Mouse (Mus musculus) E14TG2a.4 (cell line): Measurements from ENCODE around the gene Elp5.
"Not testable (repeated sequence)": the region's sequence is repeated elsewhere in the genome, so short reads cannot be mapped to it uniquely, and the experiment has no call there.

ENCODE experiments used
- H3K27me3 ChIP-seq: 2 replicates; pipeline ENCODE4 v1.6.1; 2014; ENCODE audit warnings: low read length, control low read depth; ENCODE audit not compliant: insufficient read depth
- H3K36me3 ChIP-seq: 2 replicates; pipeline ENCODE4 v1.6.1; 2014; ENCODE audit warnings: low read length, control low read depth; ENCODE audit not compliant: insufficient read depth
- H3K4me1 ChIP-seq: replicated peaks from 2 replicates; pipeline ENCODE4 v1.6.1; 2014; ENCODE audit warnings: low read depth, low read length, control low read depth
- H3K4me3 ChIP-seq: replicated peaks from 2 replicates; pipeline ENCODE4 v1.5.1; 2014; ENCODE audit warnings: mild to moderate bottlenecking, low read length
- H3K9me3 ChIP-seq: 2 replicates; pipeline ENCODE4 v1.6.1; 2014; ENCODE audit warnings: low read length, control low read depth
- CTCF ChIP-seq: conservative IDR thresholded peaks from 2 replicates; pipeline ENCODE4 v1.5.1; 2014; ENCODE audit warnings: low read length
- NANOG ChIP-seq: IDR thresholded peaks from 2 replicates; pipeline ENCODE4 v1.6.1; 2014; ENCODE audit warnings: borderline replicate concordance, low read length, mixed read lengths
- POU5F1 ChIP-seq: IDR thresholded peaks from 2 replicates; pipeline ENCODE4 v1.6.1; 2014; ENCODE audit warnings: low read length, borderline replicate concordance

The Elp5 gene

DNA sequence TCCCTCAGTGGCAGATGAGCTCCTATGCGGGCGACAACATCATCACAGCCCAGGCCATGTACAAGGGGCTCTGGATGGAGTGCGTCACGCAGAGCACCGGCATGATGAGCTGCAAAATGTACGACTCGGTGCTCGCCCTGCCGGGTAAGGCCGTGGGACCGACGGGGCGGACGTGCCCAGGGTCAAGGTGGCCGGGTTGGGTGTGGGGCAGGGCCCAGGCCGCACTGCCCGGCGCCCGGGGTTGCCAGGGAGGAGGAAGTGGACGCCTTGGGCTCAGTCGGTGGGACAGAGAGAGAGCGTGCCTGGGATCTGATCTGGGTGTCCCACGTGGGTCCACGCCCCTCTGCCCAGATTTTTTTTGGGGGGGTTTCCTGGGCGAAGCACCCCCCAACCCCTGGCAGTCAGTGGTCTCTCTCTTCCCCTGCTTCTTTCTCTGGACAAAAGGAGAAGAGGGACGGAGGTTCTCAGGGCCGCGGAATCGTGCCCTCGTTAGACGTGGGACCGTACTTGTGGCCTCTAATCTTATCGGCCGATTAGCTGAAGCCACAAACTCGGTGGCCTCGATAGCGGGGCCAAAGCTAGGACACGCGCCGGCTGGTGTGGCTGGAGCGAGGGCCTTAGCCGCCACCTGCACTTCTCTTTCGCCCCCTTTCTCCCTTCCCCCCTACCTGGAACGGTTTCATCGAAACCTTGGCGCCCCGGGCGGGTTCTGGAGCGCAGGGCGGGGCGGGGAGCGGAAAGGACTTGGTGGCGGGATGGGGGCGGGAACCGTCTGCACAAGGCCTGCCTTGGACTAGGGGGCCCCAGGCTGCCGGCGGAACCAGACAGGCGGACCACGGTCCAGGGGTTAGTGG, 16.1 kb downstream of the Elp5 start:
- Histone ChIP-seq H3K4me3 (peak overlapping the region; percentile 79), H3K27me3 (peaks cover 44% of the 10 kb centered on the region), H3K9me3 (no peaks in the 10 kb centered on the region), H3K4me1 (peaks cover 40% of the 10 kb centered on the region), H3K36me3 (peaks cover 33% of the 10 kb centered on the region)
- TF ChIP-seq CTCF (no peak), NANOG (no peak), POU5F1 (no peak)

GRCm38 (mm10) chr11:69965271-69966005, 16.9 kb downstream of the Elp5 start:
- TF ChIP-seq CTCF (no peak), POU5F1 (no peak), NANOG (no peak)
- H3K27me3 ChIP-seq = peaks cover 44% of the 10 kb centered on the region
- H3K9me3 ChIP-seq = no peaks in the 10 kb centered on the region
- H3K4me3 ChIP-seq = peak overlapping the region; percentile 79
- peaks cover 29% of the 10 kb centered on the region for H3K36me3 ChIP-seq
- H3K4me1 ChIP-seq = peaks cover 39% of the 10 kb centered on the region

DNA sequence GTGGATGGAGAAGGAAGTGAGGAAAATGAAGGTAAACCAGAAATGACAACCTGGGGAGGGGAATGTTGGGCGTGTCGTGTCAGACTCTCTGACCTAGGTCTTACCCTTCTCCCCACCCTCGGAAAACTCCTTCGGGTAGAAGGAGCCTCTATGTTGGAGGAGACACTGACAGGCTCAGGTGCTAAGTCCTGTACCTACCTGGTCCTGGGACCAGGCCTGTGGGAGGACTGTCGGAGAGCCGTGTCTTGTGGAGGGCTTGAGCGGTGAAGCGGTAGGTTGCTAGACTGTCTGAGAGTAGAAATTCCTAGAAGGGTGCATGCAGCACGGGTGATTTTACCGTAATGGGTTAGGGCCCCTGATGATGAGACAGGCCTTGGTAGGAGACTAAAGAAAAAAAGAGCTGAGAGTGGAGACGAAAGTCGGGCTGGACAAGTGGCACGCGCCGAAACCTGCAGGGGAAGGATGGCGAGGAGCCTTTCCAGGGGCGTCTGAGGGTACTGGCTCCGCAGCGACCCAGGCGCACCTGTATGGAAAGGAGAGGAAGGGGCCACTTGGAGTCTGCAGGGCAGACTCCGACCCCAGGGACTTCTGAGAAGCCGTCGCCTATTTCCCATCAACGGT, 17.6 kb downstream of the Elp5 start, which contains the start of gene Cldn7:
Gene Cldn7 (plus strand): TSS at position 130 of the 621 bp plus-strand sequence.
- Histone ChIP-seq H3K27me3 (peaks cover 44% of the 10 kb centered on the region), H3K9me3 (no peaks in the 10 kb centered on the region), H3K36me3 (peaks cover 22% of the 10 kb centered on the region), H3K4me1 (peaks cover 39% of the 10 kb centered on the region), H3K4me3 (peak within 1 kb of the TSS; percentile 79)
- TF ChIP-seq POU5F1 (no peak), NANOG (no peak), CTCF (no peak)

GRCm38 (mm10) chr11:69961841-69962240, 20.5 kb downstream of the Elp5 start:
- TF ChIP-seq CTCF (no peak), POU5F1 (no peak), NANOG (no peak)
- H3K4me3 ChIP-seq = no peak overlapping the region

DNA sequence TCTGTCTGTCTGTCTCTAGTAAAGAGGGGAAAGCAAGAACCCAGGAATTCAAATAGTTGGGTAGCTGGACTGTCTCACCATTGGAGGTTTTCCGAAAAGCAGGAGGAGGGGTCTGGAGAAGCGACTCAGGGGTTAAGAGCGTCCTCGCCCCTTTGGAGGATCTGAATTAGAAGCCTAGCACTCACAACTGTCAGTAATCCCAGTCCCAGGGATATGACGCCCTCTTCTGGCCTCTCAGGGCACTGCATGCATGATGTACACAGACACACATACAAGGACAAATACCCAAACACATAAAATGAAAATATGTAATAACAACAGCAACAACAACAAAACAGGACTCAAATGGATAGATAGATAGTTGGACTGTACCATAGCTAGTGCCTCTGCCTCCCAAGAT, 21.7 kb downstream of the Elp5 start:
- H3K36me3 ChIP-seq = no peaks in the 10 kb centered on the region
- H3K27me3 ChIP-seq = peaks cover 31% of the 10 kb centered on the region
- TF ChIP-seq POU5F1 = no peak
- TF ChIP-seq CTCF = peak; percentile 92
- no peak overlapping the region for H3K4me3 ChIP-seq
- no peaks in the 10 kb centered on the region for H3K9me3 ChIP-seq
- H3K4me1 ChIP-seq = peaks cover 18% of the 10 kb centered on the region

More at GRCm38 (mm10) chr11:69961841-69962240, 20.5 kb downstream of the Elp5 start:
- Histone ChIP-seq H3K4me1 (peaks cover 28% of the 10 kb centered on the region), H3K27me3 (peaks cover 43% of the 10 kb centered on the region), H3K36me3 (no peaks in the 10 kb centered on the region), H3K9me3 (no peaks in the 10 kb centered on the region)

DNA sequence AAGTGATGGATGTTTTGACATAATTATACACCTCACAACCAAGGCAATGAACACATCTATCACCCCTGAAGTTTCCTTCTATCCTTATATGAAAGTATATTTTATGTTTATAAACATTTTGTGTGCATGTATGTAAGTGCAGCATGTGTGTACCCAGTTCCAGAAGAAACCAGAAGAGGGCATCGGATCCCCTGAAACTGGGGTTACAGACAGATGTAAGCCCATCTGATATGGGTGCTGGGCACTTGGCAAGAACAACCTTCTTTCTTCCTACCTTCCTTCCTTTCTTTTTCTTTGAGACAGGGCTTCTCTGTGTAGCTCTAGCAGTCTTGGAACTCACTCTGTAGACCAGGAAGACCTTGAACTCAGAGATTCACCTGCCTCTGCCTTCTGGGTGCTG, 26.1 kb downstream of the Elp5 start:
- TF ChIP-seq POU5F1 (no peak), CTCF (no peak; the same call in 1 of the 2 replicates)
- H3K4me1 ChIP-seq = no peaks in the 10 kb centered on the region; the same call in 1 of the 2 replicates
- H3K9me3 ChIP-seq = no peaks in the 10 kb centered on the region
- H3K4me3 ChIP-seq = no peak overlapping the region
- H3K27me3 ChIP-seq = 0 out of 2 replicates have a peak, but pooled peaks cover 6% of the 10 kb centered on the region
- H3K36me3 ChIP-seq = no peaks in the 10 kb centered on the region

- H3K36me3 ChIP-seq, H3K27me3 ChIP-seq, H3K4me3 ChIP-seq, H3K4me1 ChIP-seq, H3K9me3 ChIP-seq: not testable (repeated sequence)
These were observed 26.7 kb downstream of the Elp5 start for GRCm38 (mm10) chr11:69955618-69956017.

GRCm38 (mm10) chr11:69953267-69953915, 28.9 kb downstream of the Elp5 start:
- Histone ChIP-seq H3K27me3 (peaks cover 13% of the 10 kb centered on the region; the same call in 1 of the 2 replicates), H3K36me3 (no peaks in the 10 kb centered on the region)
- TF ChIP-seq NANOG (no peak), CTCF (no peak), POU5F1 (no peak)

More at GRCm38 (mm10) chr11:69953267-69953915, 28.9 kb downstream of the Elp5 start:
- Histone ChIP-seq H3K9me3 (no peaks in the 10 kb centered on the region), H3K4me3 (no peak overlapping the region), H3K4me1 (peaks cover 5% of the 10 kb centered on the region)
